Mouse (Mus musculus) neural tube, embryonic 15.5 days (tissue): ENCODE measurements around the gene Gnb5. TPM values are rescaled to one million over a fixed set of nuclear protein-coding genes. Genes with fewer than 3 reads are reported as not detected.

Experiments
- ATAC-seq: fragments of 200-750 bp; cut with Nextera tagmentation; 2 replicates; pipeline ENCODE4 v1.8.0; 2017; ENCODE audit warnings: mild to moderate bottlenecking, moderate TSS enrichment, moderate library complexity; ENCODE audit not compliant: low FRiP score
- H3K27ac ChIP-seq: fragments of 300-500 bp; sonication (generic); replicated peaks from 2 replicates; pipeline ENCODE4 v1.5.1; 2015; ENCODE audit warnings: mild to moderate bottlenecking, inconsistent platforms
- H3K27me3 ChIP-seq: fragments of 300-500 bp; sonication (generic); replicated peaks from 2 replicates; pipeline ENCODE4 v1.6.1; 2015; ENCODE audit warnings: inconsistent platforms
- H3K36me3 ChIP-seq: fragments of 300-500 bp; sonication (generic); 2 replicates; pipeline ENCODE4 v1.6.1; 2015; ENCODE audit warnings: inconsistent platforms
- H3K4me1 ChIP-seq: fragments of 300-500 bp; sonication (generic); 2 replicates; pipeline ENCODE4 v1.6.1; 2015; ENCODE audit warnings: inconsistent platforms
- H3K4me2 ChIP-seq: fragments of 300-500 bp; sonication (generic); 2 replicates; pipeline ENCODE4 v1.6.1; 2015; ENCODE audit warnings: inconsistent platforms, mild to moderate bottlenecking, moderate library complexity
- H3K4me3 ChIP-seq: fragments of 300-500 bp; sonication (generic); replicated peaks from 2 replicates; pipeline ENCODE4 v1.5.1; 2015; ENCODE audit warnings: mild to moderate bottlenecking, inconsistent platforms
- H3K9ac ChIP-seq: fragments of 300-500 bp; sonication (generic); replicated peaks from 2 replicates; pipeline ENCODE4 v1.6.1; 2015; ENCODE audit warnings: mild to moderate bottlenecking, inconsistent platforms
- H3K9me3 ChIP-seq: fragments of 300-500 bp; sonication (generic); replicated peaks from 2 replicates; pipeline ENCODE4 v1.6.1; 2016; ENCODE audit warnings: inconsistent platforms
- WGBS: fragments of 180-500 bp; shearing (Covaris S2); methylation state at CpG from one replicate; pipeline ENCODE4 v1.1.7; 2015; ENCODE audit warnings: mixed read lengths; 5-methylcytosine and 5-hydroxymethylcytosine counted together
- polyA plus RNA-seq: library from polyadenylated mRNA; unstranded; fragments of >200 nt; fragmentation: Nextera tagmentation; extraction: Ambion mirVana; gene quantifications from 2 replicates; pipeline ENCODE4 v1.2.1, GENCODE M21; 2015

Gnb5 gene
- polyA plus RNA-seq, 1 experiment from 2014 or later = 97.4 TPM

DNA sequence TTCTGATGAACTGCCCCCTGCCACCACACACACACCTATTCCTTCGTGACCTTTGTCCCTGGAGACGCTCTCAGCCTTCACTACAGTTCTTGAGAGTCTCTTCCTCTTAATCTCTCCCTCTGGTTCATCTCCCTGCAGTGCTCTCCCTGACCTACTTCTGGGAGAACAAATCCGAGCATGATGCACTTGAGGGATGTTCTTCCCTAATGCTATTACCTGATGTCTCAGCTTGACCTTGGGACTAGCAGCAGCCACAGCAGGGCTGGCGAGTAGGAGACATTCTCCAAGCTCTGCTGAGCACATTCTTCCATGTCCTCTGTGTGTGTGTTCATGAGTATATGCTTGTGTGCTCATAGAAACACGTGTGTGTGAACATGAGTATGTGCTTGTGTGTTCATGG is 2.5 kb downstream of the Gnb5 start:
- Histone ChIP-seq H3K4me1 (peaks cover 9% of the 10 kb centered on the region), H3K4me3 (no peak overlapping the region), H3K27me3 (no peaks in the 10 kb centered on the region), H3K27ac (no peak overlapping the region), H3K9ac (no peak overlapping the region), H3K9me3 (no peaks in the 10 kb centered on the region), H3K36me3 (no peaks in the 10 kb centered on the region), H3K4me2 (no peak overlapping the region)
- WGBS = 68% methylated on average over 5 of the region's 5 CpGs
- no peak for ATAC-seq

DNA sequence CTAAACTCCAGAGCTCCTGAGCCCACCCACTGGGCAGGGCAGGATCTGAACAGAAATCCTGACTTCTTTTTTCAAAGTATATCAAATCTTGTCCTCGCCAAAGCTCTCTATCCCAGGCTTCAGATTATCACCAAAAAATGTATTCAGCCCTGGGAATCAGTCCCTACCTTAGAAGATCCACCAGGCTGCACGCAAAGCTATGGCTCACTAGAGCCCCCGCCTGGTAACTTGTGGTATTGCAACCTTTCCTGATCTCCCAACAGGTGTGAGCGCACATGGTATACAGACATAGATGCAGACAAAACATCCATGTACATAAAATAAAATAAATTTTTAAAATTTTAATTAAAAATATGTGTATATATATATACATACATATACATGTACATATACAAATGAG is 5.9 kb downstream of the Gnb5 start:
- H3K4me2 ChIP-seq = no peak overlapping the region
- H3K4me3 ChIP-seq = no peak overlapping the region
- peaks cover 28% of the 10 kb centered on the region for H3K4me1 ChIP-seq
- H3K27ac ChIP-seq = peak overlapping the region; percentile 33; the same call in 1 of the 2 replicates
- H3K27me3 ChIP-seq = no peaks in the 10 kb centered on the region
- no peaks in the 10 kb centered on the region for H3K36me3 ChIP-seq
- no peaks in the 10 kb centered on the region for H3K9me3 ChIP-seq
- H3K9ac ChIP-seq = no peak overlapping the region
- ATAC-seq = no peak
- 19% methylated on average over 4 of the region's 4 CpGs for WGBS

DNA sequence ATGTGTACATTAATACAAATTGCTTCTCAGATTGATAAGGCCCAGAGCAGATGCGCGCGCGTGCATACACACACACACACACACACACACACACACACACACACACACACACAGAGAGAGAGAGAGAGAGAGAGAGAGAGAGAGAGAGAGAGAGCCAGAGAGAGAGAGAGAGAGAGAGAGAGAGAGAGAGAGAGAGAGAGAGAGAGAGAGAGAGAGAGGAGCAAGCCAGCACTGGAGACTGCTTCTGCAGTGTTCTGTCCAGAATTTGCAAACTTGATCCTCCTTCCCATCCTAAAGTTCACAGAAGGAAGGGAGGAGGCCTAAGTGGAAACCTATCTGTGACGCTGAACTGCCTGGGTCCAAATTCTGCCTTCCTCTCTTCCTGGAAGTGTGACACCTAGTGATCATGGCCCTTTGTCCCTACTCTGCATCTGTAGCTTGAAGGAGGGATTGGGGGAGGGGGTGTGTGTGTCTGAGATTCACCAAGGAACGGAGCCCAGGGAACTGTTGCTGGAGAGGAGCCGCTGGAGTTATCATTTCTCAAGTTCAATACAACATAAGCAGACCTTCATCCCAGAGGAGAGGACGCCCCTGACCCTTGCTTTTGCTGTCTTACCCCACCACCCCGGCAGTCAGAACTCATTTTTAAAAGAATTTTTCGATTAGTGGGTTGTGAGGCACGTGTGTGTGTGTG is 7.2 kb downstream of the Gnb5 start:
- peaks cover 28% of the 10 kb centered on the region for H3K4me1 ChIP-seq
- H3K9ac ChIP-seq = peak overlapping the region; percentile 73
- H3K4me2 ChIP-seq = peak overlapping the region; percentile 67
- H3K4me3 ChIP-seq = peak overlapping the region; percentile 79
- H3K9me3 ChIP-seq = no peaks in the 10 kb centered on the region
- peaks cover 8% of the 10 kb centered on the region; the same call in 1 of the 2 replicates for H3K36me3 ChIP-seq
- peak overlapping the region; percentile 91 for H3K27ac ChIP-seq
- no peaks in the 10 kb centered on the region for H3K27me3 ChIP-seq
- peak; percentile 73 for ATAC-seq
- 23% methylated on average over 11 of the region's 11 CpGs for WGBS

DNA sequence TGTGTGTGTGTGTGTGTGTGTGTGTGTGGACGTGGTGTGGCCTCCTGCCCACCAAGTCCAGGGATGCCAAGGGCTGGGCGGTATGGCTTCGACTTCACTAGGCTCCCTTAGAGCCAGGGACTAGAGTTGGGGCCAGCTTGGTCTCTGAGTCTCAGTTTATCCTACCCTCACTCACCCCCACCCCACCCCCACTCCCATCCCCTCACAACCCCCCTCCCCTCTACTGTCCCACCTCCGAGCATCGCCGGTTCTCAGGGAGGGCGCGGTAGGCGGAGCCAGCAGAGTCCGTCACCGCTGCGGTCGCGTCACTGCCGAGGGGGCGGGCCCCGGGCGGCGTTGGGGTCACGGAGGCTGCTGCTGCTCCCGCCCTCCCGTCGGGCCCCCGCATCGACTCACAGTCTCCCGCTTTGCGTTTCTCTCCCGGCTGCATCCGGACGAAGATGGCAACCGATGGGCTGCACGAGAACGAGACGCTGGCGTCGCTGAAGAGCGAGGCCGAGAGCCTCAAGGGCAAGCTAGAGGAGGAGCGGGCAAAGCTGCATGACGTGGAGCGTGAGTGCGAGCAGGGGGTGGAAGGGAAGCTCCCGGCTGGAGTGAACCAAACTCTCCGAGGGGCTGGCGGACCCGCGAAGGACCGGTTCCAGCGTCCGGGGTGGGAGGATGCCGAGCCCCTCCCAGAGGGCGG is 7.9 kb downstream of the Gnb5 start:
- peak overlapping the region; percentile 79 for H3K4me3 ChIP-seq
- no peaks in the 10 kb centered on the region for H3K27me3 ChIP-seq
- peak; percentile 91 for ATAC-seq
- no peaks in the 10 kb centered on the region for H3K9me3 ChIP-seq
- peak overlapping the region; percentile 91 for H3K27ac ChIP-seq
- peaks cover 11% of the 10 kb centered on the region; the same call in 1 of the 2 replicates for H3K36me3 ChIP-seq
- peaks cover 34% of the 10 kb centered on the region for H3K4me1 ChIP-seq
- peak overlapping the region; percentile 67 for H3K4me2 ChIP-seq
- WGBS = under 1% methylated on average over 52 of the region's 52 CpGs
- H3K9ac ChIP-seq = peak overlapping the region; percentile 73

DNA sequence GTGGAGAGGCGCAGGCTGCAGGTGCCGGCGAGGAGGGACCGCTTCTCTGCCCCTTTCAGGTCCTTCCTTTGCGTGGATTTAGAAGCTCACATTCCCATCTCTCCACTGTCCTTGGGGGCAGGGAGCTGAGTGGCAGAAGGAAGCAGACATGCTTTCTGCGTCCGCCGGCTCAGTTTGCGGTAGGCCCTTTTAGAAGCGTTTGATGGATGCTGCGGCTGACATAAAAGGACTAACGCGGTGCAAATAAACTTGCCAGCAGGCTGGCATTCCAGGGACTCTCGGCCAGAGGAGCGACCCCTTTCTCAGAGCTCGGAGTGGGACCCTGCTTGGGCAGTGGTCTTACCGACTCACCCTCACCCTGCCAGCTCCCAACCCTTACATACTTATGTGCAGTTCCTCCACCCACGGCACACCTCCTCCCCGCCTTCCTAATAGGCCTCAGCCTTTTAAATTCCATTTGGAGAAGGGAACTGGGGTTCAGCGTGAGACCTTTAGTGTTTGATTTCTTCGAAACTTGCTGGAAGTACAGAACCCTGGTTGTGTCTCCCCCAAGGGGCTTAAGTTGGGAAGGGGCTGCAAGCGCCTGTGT is 8.5 kb downstream of the Gnb5 start:
- no peaks in the 10 kb centered on the region for H3K9me3 ChIP-seq
- H3K4me2 ChIP-seq = peak overlapping the region; percentile 67
- H3K4me1 ChIP-seq = peaks cover 36% of the 10 kb centered on the region
- WGBS = 1% methylated on average over 22 of the region's 22 CpGs
- peak overlapping the region; percentile 73 for H3K9ac ChIP-seq
- peak; percentile 27; the same call in 1 of the 2 replicates for ATAC-seq
- H3K27me3 ChIP-seq = no peaks in the 10 kb centered on the region
- H3K36me3 ChIP-seq = peaks cover 11% of the 10 kb centered on the region; the same call in 1 of the 2 replicates
- H3K27ac ChIP-seq = peak overlapping the region; percentile 91
- peak overlapping the region; percentile 79 for H3K4me3 ChIP-seq

DNA sequence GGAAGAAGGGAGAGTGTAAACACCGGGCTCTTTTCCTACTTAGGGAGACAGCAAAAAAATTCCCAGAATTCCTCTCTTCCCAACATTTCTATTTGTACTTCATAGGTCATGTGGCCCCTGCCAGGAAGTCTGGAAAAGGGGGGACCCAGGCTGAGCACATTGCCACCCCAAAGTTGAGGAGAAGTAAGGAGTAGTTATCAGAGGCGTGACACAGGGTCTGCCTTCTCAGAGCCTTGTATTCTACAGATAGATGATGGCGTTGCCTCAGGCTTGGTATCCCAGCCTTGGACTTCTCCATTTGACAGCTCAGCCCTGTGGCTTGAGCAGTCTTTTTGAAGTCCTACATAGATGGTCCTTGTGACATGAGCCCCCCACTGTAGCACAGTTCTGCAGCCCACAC is 9.2 kb downstream of the Gnb5 start:
- Histone ChIP-seq H3K27me3 (no peaks in the 10 kb centered on the region), H3K4me1 (peaks cover 36% of the 10 kb centered on the region), H3K36me3 (peaks cover 11% of the 10 kb centered on the region; the same call in 1 of the 2 replicates), H3K4me3 (peak overlapping the region; percentile 79), H3K9ac (peak overlapping the region; percentile 73; the same call in 1 of the 2 replicates), H3K4me2 (peak overlapping the region; percentile 67), H3K27ac (peak overlapping the region; percentile 91; the same call in 1 of the 2 replicates), H3K9me3 (no peaks in the 10 kb centered on the region)
- no peak for ATAC-seq
- WGBS = 77% methylated on average over 3 of the region's 3 CpGs

DNA sequence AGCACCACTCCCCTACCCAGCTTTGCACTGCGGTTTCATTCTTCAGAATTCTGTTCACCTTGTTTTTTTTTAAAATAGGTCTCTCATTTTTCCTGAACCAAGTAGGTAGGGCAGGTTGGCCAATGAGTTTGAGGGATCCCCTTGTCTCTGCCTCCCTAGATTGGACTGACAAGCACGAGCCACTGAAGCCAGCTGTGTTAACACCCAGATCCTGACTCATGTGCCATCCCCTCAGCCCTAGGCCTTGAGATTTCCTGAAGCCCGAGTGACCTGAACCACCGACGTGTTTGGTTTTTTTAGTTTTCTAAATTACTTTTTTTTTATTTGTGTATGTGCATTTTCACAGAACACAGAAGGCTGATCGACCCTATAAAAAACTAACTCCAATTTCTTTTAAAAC is 10.7 kb downstream of the Gnb5 start:
- H3K4me1 ChIP-seq = peaks cover 36% of the 10 kb centered on the region
- H3K27me3 ChIP-seq = no peaks in the 10 kb centered on the region
- no peak overlapping the region for H3K9ac ChIP-seq
- no peaks in the 10 kb centered on the region for H3K9me3 ChIP-seq
- no peak overlapping the region for H3K27ac ChIP-seq
- H3K4me2 ChIP-seq = no peak overlapping the region
- no peak overlapping the region for H3K4me3 ChIP-seq
- 93% methylated on average over 6 of the region's 6 CpGs for WGBS
- no peak for ATAC-seq
- peaks cover 11% of the 10 kb centered on the region; the same call in 1 of the 2 replicates for H3K36me3 ChIP-seq

DNA sequence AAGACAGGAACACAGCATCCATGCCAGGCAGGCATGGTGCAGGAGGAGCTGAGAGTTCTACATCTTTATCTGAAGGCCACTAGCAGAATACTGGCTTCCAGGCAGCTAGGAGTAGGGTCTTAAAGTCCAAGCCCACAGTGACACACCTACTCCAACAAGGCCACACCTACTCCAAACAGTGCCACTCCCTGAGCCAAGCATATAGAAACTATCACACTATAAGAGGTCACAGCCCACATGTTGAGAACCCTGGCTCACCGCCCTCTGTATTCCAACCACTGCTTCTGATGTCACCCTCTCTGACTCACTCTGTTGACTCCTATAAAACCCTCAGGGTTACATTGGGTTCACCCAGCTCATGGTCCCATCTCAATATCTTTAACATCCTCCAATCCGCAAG is 12.1 kb downstream of the Gnb5 start:
- WGBS = 97% methylated on average over 2 of the region's 2 CpGs
- H3K4me2 ChIP-seq = no peak overlapping the region

DNA sequence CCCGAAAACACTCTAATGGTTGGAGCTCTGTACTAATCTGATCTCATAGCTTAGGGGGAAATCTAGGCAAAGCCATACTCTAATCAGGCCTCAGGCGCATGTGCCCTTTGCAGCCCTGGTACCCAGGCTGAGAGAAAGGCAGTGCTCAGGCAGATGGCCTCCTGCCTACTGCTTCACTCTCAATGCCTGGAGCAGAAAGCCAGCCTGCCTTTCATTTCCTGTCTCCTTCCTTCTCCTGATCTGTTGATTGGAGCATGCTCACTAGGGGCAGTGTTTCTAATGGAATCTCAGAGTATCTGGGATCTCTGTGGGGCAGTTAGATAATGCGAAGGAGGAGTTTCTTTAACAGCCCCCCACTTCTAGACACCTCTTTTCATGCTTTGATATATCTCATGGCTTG is 13.3 kb downstream of the Gnb5 start:
- no peak overlapping the region for H3K4me2 ChIP-seq
- no peaks in the 10 kb centered on the region for H3K9me3 ChIP-seq
- ATAC-seq = no peak
- no peaks in the 10 kb centered on the region for H3K27me3 ChIP-seq
- WGBS = 88% methylated on average over 3 of the region's 3 CpGs
- H3K36me3 ChIP-seq = peaks cover 11% of the 10 kb centered on the region; the same call in 1 of the 2 replicates
- no peak overlapping the region for H3K27ac ChIP-seq
- no peak overlapping the region for H3K9ac ChIP-seq
- H3K4me1 ChIP-seq = peaks cover 27% of the 10 kb centered on the region
- H3K4me3 ChIP-seq = no peak overlapping the region

More for the DNA sequence above, 12.1 kb downstream of the Gnb5 start:
- Histone ChIP-seq H3K4me1 (peaks cover 32% of the 10 kb centered on the region), H3K9me3 (no peaks in the 10 kb centered on the region), H3K9ac (no peak overlapping the region), H3K36me3 (peaks cover 11% of the 10 kb centered on the region; the same call in 1 of the 2 replicates), H3K27me3 (no peaks in the 10 kb centered on the region), H3K4me3 (no peak overlapping the region), H3K27ac (no peak overlapping the region)
- no peak for ATAC-seq

DNA sequence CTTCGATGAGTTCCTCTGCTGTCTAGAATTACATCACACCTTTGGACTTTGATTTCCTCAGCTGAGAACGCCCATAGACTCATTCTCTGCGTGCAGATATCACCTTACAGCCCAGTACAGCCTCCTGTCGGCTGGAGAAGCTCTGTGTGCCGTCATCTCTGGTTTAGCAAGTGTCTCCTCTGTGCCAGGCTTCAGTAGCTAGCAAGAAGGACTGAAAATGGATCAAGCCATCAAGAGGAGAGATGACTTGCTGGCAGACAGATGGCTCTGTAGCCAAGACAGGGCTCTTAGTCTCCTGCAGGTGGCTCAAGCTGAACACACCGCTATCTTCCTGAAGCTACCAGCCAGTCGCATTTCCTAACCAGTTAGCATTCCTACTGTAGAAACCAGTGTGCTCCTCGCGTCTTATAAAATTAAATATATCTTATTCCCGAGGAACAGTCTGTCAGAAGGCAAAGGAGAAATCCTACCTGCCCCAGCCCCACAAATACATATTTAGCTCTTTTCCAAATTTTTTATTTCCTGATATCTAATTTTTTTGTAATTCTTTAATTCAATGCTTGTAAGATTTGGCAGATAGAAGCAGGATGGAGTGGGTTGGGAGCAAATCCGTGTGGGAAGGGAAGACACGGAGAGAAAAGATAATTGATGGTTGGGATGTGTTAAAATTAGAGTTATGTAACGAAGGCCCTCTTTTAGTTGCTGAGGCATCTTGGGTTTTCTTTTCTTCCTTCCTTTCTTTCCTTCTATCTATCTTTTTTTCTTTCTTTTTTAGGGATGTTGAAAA is 16.2 kb downstream of the Gnb5 start:
- 87% methylated on average over 13 of the region's 13 CpGs for whole genome bisulfite sequencing
- H3K4me2 ChIP-seq = no peak overlapping the region
- ATAC-seq = no peak
- no peak overlapping the region for H3K9ac ChIP-seq
- H3K4me1 ChIP-seq = peaks cover 8% of the 10 kb centered on the region; the same call in 1 of the 2 replicates
- H3K4me3 ChIP-seq = no peak overlapping the region
- no peaks in the 10 kb centered on the region for H3K27me3 ChIP-seq
- H3K9me3 ChIP-seq = no peaks in the 10 kb centered on the region
- H3K27ac ChIP-seq = no peak overlapping the region
- peaks cover 23% of the 10 kb centered on the region for H3K36me3 ChIP-seq

DNA sequence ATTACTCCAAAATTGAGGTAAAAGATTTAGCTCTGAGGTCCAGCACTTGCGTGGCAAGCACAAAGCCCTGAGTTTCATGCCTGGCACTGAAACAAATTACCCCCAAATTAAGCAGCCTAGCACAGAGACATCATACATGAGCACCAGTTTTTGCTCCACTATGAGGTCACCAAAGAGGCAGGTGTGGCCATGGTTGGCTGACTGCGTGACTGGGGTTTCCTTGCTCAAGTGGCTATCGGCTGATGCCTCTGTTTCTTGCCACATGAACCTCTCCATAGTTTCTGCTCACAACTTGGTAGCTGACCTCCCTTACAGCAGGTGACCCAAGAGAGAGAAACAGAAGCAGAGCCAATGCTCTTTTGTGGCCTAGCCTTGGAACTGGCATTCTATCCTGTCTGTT is 22.0 kb downstream of the Gnb5 start:
- H3K9me3 ChIP-seq = no peaks in the 10 kb centered on the region
- no peak for ATAC-seq

More for the DNA sequence above, 22.0 kb downstream of the Gnb5 start:
- Histone ChIP-seq H3K4me3 (no peak overlapping the region), H3K27ac (no peak overlapping the region), H3K9ac (no peak overlapping the region), H3K36me3 (peaks cover 47% of the 10 kb centered on the region), H3K27me3 (no peaks in the 10 kb centered on the region), H3K4me2 (no peak overlapping the region), H3K4me1 (no peaks in the 10 kb centered on the region)
- WGBS = 99% methylated on average over 3 of the region's 3 CpGs
